Mouse (Mus musculus): Measurements from ENCODE around the gene Rarg.

Rarg gene

DNA sequence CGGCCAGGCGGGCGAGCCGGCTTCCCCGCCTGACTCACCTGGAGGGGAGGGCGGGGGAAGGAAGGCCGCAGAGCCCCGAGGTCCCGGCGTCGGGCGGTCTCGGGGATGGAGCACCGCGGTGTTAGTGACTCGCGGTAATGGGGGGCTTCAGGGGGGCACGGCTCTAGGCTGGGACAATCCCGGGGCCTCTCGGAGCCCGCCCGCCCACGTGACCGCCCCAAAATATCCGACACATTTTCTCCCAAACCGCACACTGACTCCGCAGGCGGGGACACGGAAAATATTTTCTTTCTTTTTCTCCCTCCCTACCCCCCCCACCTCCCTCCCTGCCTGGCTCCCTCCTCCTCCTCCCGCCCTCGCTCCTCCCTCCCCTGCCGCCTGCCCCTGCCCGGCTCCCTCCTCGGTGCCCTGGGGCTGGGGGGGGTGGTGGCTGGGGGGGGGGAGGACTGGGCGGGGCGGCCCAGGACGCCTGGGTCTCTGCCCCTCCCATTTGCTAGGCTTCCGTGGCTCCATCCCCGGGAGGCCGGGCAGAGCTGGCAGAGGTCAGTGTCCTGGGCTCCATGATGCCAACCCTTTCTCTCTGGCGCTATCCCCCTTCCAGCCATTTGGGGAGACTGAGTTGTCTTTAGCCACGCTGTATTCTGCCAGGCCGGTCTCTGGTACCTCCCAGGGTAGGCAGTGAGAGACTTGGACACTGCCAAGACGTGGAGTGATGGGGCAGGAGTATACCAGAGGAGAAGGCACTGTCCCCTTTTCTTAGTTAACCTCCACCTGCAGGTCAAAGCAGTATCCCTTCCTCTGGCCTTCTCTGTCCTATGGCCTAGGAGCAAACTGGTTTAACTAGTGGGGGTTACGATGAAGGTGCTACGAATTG lies at the start of gene Rarg:
Gene Rarg, minus strand, starts transcription at position 316 of the 874 bp plus-strand sequence.
- DNase-seq (ENCODE audit: low read depth, low spot score), result peak; percentile 78

DNA sequence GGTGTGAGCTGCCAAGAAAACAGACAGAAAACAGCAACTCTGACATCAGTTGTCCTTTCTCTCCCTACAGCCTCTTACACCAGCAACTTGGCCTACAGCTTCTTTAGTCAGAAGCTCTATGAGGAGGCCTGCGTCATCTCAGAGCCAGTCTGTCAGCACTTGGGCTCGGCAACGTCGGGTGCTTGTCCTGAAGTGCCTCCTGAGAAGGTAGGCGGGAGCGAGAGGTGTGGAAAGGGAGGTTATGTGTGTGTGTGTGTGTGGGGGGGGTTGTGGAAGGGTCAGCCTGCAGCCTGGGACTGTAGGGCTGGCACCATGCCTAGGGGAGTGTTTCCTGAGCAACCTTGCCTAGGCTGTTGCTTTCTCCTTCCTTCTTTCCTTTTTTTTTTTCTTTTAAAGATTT lies 45.2 kb upstream of the Rarg start:
- DNase-seq (ENCODE audit: low read depth, low spot score), result no peak

DNA sequence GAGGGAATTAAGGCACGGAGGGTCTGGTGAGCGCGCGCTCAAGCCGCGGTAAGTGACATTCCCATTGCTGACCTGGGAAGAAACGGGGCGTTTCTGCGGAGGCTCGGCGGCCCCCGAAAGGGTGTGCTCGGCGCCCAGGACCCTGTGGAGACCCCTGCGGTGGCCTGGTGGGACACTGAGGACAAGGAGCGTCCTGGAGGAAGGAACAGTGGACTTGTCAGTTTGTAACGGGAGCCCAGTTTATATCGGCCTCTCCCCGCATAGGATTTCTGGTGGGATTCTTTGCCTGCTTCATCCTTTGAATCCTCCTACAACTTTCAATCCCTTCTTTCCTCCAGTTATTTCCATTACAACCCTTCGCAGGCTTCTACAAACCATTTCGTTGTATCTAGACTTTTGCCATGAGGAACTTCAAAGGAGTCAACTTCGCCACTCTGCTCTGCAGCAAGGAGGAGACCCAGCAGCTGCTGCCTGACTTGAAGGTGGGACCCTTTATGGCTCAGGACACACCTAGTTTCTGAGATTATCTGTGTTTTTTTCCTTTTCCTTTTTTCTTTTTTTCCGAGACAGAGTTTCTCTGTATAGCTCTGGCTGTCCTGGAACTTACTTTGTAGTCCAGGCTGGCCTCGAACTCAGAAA lies 39.2 kb upstream of the Rarg start:
- DNase-seq (ENCODE audit: low read depth, low spot score), result no peak

DNA sequence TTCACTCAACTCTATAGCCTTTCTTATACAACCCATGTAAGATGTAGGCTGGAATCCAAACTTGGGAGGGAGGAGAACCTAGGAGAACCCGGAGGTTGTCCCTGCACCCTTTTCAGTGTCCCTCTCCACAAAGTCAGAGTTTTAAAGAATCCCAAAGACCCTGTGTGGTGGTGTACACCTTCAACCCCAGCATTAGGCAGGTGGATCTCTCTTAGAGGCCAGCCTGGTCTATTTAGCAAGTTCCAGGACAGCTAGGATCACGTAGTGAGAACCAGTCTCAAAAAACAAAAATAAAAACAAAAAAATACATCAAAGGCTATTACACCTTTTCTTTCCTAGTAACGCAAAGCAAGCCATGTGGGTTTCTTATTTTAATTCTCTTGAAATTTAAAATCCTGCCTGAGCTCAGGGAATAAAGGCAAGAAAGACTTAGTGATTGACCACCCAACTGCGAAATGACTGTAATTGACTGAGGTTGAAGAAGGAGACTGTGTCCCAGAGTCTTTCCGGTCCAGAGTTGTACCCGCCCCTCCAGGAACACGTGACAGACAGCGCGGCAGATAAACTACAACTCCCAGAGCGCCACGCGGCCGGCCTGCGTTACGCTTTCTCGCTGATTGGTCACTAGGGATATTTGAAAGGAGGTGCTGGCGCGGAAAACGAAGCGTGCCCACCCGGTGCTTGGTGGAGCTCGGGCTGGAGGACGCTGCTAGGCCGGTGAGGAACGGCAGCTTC lies 38.5 kb upstream of the Rarg start, which contains the start of gene Espl1:
Gene Espl1, plus strand, starts transcription at position 634 of the 735 bp plus-strand sequence.
- peak; percentile 94 for DNase-seq (ENCODE audit: low read depth, low spot score)

DNA sequence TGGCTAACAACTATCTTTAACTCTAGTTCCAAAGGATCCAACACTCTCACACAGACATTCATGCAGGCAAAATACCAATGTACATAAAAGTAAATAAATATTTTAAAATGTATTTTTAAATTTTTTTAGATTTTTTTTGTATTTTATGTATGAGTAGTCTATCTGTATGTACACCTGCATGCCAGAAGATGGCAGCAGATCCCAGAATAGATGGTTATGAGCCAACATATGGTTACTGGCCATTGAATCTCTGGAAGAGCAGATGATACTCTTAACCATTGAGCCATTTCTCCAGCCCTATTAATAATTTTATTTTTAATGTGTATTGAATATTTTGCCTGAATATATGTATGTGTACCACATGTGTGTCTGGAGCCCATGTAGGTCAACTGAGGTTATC lies 30.1 kb upstream of the Rarg start:
- peak; percentile 84 for DNase-seq (ENCODE audit: low read depth, low spot score)

DNA sequence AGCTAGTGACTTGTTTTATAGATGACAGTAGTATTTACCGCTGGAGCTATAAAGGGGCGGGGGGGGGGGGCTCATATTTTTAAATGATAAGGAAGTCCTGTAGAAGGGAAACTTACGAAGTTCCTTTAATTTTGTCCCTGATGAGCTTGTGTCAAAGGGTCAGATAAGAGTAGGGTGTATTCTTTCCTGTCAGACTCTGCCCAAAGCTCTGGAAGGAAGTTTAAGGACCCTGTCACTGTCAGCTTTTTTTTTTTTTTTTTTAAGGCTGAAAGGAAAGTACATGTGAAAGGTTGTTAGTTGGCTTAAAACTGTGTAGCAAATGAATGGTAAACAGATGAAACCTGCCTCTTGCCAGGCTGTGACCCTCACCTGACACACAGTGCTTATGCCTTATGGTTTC lies 26.3 kb upstream of the Rarg start:
- no peak for DNase-seq (ENCODE audit: low read depth, low spot score)

DNA sequence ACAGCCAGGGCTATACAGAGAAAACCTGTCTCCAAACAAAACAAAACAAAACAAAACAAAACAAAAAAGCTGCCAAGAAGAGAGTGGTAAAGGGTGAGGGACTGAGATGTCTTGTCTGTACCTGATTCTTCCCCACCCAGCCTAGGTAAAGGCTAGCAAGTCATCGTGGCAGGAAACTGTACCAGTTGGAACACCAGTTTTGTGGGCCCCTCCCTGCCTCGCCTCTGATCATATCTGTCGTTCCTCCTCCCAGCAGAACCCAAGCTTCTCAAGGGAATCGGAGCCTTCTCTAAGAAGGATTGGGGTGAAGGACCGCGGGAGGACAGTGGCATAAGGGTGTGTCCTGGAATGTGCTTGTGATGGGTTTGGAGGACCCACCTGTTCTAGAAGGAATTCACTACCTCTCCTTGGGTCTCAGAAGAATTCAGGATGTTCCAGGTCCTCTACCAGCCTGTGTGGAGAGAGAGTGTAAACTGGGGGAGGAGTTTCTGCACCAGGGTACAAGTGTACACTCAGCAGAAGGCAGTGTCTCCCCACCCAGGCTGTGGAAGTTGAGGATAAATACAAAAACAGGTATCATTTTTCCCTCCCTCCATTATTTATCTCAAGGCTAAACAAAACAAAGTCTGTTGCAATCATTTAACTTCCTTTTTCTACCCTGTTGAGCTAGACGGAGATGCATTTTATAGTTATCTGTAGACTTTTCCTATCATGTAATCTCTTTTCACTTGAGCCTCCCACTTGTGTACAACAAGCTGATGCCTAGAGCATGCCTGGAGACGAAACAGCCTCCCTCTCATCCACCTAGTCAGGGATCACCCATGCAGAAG lies 25.4 kb upstream of the Rarg start:
- DNase-seq (ENCODE audit: low read depth, low spot score), result no peak

DNA sequence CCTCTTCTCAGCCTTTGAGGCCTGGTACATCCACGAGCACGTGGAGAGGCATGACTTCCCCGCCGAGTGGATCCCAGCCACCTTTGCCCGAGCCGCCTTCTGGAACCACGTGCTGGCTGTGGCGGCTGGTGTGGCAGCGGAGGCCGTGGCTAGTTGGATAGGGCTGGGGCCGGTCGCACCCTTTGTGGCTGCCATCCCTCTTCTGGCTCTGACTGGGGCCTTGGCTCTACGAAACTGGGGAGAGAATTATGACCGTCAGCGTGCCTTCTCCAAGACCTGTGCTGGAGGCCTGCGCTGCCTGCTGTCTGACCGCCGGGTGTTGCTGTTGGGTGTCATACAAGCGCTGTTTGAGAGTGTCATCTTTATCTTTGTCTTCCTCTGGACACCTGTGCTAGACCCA lies 23.3 kb upstream of the Rarg start:
- no peak for DNase-seq (ENCODE audit: low read depth, low spot score)

DNA sequence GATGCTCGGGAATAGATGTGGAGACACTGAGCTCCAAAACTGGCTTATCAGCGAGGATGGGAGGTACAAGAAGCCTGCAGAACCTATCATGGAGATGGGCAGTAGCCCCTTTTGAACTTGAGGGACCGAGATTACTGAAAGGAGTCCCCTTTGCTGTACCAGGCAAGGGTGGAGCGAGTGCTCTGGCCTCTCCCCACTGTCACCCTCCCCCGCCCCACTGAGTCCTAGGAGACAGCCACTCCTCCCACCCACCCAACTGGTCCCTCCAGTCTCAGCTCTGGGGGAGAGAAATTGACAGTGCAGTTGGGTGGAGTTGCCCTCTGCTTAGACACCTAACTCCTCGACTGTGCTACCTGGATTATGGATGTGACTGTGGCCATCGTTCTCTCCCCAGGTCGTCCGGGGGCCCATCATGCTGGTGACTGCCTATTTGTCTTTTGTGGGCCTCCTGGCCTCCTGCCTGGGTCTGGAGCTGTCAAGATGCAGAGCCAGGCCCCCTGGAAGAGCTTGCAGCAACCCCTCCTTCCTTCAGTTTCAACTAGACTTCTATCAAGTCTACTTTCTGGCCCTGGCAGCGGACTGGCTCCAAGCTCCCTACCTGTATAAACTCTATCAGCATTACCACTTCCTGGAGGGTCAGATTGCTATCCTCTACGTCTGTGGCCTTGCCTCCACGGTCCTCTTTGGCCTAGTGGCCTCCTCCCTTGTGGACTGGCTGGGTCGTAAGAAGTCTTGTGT lies 22.6 kb upstream of the Rarg start:
- no peak for DNase-seq (ENCODE audit: low read depth, low spot score)

DNA sequence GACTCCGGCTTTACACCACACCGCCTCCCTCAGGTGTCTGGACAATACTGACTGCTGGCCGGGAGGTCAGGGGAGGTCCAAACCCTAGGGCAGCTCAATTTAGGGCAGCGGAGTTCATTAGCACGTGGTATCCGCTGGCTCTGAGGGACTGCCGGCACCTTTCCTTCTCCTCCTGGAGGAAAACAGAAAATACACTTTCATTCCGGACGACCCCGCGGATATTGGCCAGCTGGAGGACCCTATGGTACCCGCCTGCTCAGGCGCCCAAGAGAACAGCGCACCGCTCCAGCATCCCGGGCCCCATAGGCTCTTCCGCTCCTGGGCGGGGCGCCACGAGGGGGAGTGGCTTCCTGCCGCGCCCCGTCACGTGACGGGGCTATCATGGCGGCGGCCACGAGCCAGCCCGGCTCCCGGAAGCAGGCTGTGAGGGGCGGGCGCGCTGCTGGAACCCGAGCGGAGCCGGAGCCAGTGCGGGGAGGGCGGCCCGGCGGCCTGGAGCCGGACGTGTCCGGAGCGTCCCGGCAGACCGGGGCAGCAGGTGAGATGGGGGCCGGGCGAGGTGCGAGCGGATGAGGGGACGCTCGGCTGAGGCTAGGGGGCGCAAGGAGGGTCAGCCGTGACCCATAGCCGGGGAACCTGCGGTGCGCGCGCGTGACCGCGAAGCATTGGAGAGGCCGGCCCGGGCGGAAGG lies 21.9 kb upstream of the Rarg start, which contains the start of gene Mfsd5:
Gene Mfsd5, plus strand, starts transcription at position 363 of the 691 bp plus-strand sequence.
- DNase-seq (ENCODE audit: low read depth, low spot score), result peak; percentile 96

DNA sequence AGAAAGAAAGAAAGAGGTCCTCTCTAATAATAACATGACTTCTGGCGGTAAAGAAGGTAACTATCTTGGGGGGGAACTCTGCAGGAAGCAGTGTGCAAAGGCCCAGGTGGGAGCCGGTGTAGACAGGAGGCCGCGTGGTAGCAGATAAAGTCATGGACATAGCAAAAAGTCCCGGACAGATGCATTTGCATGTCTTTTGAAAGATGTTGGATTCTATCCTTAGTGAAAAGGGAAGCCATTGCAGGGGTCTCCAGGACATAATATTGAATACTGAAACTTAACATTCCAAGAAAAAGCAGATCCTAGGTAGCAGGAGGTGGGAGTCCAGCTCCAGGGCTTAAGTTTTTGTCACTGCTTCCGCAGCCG lies 21.4 kb upstream of the Rarg start:
- DNase-seq (ENCODE audit: low read depth, low spot score), result peak; percentile 30

DNA sequence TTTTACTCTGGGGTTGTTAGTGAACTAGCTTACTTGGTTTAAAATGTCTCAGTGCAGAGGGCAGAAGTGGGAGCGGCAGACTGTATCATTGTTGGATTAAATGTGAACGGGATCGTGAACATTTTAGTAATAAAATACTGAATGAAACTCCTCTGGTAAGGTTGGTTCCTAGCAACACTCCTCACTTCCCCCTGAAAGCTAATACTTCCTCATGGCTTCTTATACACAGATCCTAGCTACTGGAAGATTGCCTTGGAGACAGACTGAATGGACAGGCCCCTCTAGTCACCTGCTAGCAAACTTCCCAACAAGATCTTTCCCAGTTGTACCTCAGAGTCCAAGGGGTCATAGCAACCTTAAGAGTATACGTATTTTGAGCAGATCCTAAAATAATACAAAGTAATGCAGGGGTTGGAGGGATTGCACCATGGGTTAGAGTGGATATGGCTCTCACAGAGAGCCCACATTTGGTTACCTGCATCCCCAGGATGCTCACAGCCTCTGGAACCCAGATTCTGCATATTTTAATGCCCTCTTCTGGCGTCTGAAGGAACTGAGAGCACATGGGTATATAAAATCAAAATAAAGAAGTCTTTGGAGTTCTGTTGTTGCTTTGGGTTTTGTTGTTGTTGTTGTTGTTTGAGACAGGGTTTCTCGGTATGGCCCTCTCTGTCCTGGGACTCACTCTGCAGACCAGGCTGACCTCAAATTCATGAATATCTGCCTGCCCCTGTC lies 16.8 kb upstream of the Rarg start:
- DNase-seq (ENCODE audit: low read depth, low spot score), result no peak

DNA sequence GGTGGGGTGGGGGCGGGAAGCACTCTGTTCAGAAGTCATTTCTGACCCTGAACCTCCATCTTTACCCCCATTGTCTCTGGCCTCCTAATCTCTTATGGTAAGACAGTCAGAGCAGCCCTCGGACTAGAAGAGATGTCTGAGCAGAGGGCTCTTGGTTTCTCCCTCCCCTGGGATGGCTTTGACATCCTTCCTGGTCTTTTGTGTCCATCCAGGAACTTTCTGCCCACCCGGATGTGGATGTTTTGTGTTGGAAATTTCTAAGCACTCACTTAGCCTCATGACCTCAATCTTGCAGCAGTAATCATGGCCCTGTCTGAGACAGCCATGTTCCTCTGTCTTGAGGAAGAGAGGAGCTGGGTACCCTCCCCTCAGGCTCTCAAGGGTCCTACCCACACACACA lies 14.1 kb upstream of the Rarg start:
- DNase-seq (ENCODE audit: low read depth, low spot score), result no peak

DNA sequence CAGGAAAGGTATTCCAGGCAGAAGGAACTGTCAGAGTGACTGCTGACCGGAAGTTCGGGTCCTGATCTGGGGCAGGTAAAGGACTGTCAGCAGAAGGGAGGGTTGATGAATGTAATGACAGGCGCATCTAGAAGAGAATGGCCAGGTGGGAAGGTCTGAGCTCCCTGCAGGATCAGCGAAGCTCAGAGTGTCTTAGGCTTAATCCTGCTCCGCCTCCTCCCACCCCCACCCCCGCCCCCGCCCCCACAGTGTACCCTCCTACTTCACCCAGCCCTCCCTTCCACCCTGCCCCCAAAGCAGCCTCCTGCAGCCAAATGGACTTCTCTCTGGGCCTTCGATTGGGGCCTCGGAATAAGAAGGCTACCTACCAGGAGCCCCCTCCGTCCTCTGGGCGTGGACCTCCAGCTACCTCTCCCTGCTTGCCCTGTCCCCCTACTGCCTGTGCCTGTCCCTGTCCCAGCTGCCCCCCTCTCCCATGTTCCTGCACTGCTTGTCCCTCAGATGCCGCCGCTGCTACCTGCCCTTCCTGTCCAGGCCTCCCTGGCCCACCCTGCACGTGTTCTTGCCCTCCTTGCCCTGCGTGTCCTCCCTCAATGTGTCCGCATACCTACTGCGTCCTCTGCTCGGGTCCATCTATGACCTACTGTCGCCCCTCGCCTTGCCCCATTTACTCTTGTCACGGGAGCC lies 13.1 kb upstream of the Rarg start, which contains the start of gene Gm9918:
Gene Gm9918, plus strand, starts transcription at position 290 of the 687 bp plus-strand sequence.
- no peak for DNase-seq (ENCODE audit: low read depth, low spot score)

DNA sequence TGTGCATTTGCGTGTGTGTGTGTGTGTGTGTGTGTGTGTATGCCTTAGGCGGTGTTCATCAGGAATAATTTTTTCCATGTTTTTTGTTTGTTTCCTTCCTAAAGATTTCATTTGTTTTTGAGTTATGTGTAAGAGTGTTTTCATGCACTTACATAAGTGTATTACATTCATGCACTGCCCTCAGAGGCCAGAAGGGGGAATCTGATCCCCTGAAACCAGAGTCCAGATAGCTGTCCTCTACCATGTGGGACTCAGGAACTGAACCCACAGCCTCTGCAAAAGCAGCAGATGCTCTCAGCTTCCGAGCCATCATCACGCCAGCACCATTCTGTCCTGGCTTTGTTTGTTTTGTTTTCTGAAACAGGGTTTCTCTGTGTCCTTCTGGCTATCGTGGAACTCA lies 8.2 kb upstream of the Rarg start:
- DNase-seq (ENCODE audit: low read depth, low spot score), result peak; percentile 40

DNA sequence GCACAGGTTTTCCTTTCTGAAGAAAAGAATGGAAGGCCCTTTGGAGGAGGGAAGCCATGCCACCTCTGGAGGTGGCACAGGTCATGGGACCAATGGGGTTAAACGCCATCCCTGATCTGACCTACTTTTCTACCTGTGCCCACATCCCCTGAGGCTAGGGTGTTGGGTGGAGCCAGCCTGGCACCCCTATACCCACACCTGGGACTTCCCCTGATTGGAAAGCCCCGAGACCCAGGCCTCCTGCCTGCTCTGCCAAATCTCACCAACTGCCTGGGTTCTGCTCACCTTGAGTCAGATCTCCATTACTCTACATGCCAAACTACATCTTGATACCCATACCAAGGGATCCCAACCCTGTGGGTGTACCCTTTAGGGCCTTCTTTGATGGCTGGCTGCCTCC lies 5.7 kb upstream of the Rarg start:
- DNase-seq (ENCODE audit: low read depth, low spot score), result peak; percentile 76

DNA sequence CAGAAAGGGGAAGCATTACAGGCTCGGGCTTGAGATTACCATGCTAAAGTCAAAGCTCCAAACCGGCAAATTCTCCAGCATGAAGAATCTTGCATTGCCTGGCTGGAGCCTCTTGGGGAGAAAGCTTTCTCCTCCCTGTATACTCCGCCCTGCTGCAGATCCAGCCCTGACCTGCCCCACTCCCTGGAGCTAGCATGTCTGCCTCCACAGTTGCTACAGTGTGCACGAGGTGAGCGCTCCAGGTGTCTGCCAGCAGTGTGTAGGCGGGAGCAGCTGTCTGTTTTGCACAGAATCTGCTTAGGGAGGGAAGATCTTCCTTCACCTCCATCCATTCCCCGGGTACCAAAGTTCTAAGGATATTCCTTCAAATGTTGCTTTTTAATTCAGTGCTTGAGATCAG lies 5.3 kb upstream of the Rarg start:
- peak; percentile 49 for DNase-seq (ENCODE audit: low read depth, low spot score)

DNA sequence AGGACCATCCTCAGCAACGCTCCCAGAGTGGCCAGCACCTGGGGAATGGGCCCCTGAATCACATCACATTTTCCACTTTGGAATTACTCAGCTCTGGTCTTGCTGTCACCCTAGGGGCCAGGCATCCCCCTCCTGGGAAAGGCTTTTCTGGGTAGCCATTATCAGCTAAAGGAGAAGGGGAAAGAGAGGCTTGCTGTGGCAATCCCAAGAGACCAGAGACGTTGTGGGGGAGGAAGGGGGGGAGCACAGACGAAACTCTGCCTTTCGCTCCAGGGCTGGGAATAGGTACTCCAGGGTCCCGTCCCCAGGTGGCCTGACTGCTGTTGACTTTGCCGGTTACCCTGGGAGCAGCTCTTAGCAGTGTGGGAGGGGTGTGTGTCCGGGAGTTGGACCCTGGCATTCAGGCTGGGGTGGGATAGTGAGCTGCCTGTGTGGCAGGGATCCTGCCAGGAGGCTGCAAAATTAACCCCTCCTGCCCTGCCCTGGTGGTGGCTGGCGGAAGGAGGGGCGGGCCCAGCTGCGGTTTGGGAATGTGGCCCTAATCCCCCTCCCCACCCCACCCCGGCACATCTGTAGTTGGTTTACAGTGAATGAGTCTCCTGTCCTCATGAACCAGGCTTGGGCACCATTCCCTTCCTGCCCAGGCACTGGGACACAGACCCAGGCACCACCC lies 1.4 kb upstream of the Rarg start:
- DNase-seq (ENCODE audit: low read depth, low spot score), result no peak
